Mouse (Mus musculus) right cerebral cortex, adult 18-20 months (tissue): ENCODE measurements around the gene Atrnl1.
"Not testable (repeated sequence)": the region's sequence is repeated elsewhere in the genome, so short reads cannot be mapped to it uniquely, and the experiment has no call there.

Source experiments
- DNase-seq: peaks from one replicate; pipeline ENCODE4 v3.0.0; 2022; ENCODE audit warnings: mixed read lengths

Gene Atrnl1

DNA sequence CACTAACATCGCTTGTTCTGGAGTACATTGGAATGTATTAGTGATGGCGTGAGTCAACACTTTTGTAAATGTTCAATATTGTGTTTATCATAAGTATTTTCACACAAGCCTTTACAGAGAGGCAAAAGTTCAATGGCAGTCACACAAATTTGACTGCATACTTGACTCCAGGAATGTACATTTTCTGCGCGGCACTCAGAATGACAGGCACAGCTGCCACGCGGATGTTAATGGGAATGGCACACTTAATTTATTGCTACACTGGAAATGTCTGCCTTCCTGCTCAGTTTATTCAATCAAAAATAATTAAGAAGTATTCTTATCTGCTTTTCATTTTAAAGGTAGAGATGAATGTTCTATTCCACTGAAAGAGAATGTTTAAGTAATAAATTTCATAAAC, 227.0 kb downstream of the Atrnl1 start:
- DNase-seq = no peak

DNA sequence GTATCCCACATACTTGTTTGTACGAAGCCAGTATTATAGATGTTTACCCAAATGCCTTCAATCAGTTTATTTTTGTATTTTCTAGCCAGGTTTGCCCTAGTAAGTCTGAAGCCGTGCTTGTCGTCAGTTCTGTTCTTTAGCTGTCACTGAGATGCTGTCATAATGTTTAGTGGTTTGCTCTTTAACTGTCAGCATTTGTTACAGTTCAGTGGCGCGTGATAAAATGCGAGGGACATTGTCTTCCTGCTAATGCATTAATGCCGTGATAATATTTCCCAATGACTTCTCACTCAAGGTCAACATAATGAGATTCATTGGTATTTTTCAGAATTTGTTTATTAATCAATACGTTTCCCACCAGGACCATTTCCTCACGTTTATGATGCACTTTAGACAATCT, 227.7 kb downstream of the Atrnl1 start:
- no peak for DNase-seq

DNA sequence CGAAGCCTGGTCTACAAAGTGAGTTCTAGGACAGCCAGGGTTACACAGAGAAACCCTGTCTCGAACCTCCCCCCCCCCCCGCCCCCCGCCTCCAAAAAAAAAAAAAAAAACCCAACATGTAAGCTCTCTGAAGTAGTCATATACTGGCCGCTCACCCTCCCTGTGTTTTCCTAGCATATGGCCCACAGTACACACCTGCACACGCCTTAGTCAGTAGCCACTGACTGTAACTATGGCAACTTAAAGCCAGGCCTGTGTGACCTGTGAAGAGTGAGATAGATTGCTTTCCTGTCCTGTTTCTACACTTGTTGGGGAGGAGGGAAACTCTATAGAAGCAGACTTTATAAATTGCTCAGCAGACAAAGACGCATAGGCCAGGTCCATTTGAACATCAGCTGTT, 239.1 kb downstream of the Atrnl1 start:
- DNase-seq = no peak

DNA sequence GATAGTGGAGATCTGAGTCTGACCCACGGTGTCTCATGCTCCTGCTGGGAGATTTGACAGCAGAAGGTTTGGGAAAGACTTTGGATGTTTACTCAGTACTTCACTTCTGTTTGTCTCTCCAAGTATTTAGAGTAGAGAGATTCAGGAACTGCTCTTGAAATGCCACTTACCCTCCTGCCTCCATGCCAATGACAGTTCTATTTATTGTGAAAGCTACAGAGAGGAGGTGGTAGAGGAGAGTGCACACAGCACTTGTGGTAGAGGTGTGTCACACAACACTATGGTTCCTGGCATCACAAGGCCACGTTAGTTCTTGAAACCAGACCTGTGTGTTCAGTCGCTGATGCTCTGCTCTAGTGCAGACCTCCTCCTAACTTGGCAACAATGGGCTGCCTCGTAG, 257.5 kb downstream of the Atrnl1 start:
- DNase-seq = no peak

DNA sequence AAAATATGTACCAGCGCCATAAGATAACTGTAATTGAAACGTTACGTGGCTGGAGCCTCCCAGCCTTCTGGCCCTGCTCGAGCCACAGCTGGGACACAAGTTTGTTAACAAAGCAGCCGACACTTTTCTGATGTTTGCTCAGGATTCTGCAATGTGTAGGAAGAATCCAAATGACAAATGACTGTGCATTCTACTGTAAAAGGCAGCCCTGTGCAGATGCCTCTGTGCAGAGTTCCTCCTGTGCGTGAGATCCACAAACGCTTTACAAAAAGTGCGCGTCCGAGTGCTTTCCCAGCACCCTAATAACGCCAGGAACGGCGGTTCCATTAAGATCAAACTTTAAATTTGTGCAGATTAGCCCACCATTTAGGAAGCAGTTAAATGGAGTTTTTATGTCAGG, 260.0 kb downstream of the Atrnl1 start:
- DNase-seq = no peak

DNA sequence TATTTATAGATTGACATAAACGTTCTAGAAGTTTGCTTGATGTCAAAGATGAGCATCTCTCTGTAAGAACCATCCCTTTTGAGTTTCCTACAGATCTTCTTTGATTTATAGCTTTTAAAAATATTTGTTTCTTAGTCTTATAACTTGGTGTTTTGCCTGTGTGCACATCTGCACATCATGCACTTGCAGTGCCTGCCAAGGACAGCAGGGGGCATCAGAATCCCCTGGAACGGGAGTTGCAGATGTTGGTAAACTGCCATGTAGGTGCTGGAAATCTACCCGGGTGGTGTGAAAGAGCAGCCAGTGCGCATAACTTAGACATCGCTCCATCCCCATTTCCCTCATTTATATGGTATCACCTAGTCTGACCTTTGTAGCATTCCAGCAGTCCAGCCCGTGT, 265.2 kb downstream of the Atrnl1 start:
- no peak for DNase-seq

DNA sequence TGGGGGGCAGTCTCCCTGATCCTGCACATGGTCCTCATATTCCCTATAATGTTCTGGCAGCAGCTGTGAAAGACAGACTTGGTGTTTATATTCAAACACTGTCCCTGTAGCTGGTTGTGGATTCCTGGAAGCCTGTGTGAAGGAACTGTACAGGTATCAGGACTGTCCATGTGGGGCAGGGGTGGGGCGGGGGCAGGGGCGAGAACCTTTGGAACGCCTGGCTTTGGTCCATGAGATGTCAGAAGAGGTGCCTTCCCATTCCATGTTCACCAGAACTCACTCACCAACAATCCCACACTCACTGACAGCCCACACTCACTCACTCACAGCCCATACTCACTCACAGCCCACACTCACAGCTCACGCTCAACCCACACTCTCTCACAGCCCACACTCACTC, 266.5 kb downstream of the Atrnl1 start:
- no peak for DNase-seq

- DNase-seq = no peak
These were observed 267.7 kb downstream of the Atrnl1 start for GRCm38 (mm10) chr19:57878583-57878982.

GRCm38 (mm10) chr19:57879841-57880240, 269.0 kb downstream of the Atrnl1 start:
- not testable (repeated sequence) for DNase-seq

DNA sequence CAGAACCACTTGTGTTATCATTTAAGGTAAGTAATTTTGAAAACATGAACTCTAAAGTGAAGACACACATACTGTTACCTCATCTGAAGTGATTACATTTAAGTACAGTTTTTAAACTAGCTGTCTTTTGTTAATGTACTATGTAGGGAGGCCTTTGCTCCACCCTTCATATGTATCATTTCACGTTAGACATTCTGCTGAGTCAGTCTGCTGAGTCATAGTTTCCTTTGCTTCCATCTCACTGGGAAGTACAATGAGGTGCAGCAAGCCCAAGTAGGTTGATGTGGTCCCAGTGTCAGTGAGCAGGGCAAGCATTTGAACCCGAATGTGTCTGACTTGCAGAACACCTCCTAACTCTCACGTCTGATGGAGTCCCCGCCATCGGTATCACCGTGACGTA, 271.1 kb downstream of the Atrnl1 start:
- DNase-seq = no peak

DNA sequence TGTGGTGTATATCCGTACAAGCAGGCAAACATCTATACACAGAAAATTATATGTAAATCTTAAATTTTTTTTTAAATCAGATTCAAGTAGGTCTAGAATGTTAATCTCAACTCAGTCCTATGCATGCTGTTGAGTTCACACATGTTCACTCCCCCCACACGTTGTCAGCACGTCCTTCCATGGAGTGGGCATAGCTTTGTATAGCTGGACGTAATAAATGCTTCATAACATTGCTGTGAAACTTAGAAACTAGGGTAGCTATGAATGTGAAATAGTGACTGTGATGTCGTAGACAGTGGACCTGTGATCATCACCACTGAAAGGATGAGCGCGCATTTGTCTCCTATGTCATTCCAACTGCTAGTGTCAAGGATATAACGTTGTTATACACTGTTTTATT, 278.0 kb downstream of the Atrnl1 start:
- DNase-seq = no peak

DNA sequence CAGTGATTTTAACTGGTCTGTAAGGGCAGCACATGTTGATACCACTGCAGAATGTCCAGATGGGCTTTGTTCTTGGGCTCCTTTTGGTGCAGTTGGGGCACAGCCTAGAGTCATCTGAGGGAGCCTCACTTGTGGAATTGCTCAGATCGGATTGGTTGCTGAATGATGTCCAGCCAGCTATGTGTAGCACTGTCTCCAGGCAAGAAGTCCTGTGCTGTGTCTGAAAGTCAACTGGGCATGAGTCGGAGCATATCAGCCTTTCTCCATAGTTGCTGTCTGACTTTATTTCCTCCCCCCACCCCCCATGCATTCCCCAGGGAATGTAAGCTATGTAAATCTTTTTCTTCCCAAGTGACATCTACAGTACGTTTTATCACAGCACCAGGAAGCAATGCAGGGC, 278.9 kb downstream of the Atrnl1 start:
- DNase-seq = no peak

DNA sequence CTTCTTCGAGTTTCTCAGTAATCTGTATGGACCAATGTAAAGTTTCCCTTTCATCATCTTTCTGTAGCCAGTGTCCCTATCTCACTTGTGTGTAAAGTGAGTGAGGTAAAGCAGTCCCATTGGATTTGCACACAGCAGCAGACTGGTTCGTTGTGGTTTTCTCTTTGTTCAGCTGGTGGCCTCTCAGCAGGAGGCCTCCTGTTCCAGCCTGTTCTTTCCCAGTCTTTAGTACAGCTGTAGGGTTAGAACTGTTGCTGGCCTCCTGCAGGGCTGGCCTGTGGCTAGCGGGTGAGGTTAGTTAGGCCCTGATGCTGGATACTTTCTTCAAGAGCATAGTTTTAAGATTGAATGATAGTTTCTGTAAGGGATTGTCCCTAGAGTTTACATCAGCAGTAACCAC, 280.1 kb downstream of the Atrnl1 start:
- no peak for DNase-seq

DNA sequence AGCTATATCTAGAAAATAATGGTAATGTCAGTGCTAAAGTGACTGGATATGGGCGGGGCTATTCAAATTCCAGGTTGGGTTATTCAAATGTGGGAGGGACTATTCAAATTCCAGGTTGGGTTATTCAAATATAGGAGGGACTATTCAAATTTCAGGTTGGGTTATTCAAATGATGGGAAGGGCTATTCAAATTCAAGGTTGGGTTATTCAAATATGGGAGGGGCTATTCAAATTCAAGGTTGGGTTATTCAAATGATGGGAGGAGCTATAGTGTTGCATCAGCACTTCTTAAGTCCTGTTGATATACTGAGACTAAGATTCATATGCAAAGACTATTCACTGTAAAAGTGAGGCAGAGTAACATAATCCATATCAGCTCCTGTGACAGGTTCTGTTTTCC, 283.4 kb downstream of the Atrnl1 start:
- DNase-seq = no peak

DNA sequence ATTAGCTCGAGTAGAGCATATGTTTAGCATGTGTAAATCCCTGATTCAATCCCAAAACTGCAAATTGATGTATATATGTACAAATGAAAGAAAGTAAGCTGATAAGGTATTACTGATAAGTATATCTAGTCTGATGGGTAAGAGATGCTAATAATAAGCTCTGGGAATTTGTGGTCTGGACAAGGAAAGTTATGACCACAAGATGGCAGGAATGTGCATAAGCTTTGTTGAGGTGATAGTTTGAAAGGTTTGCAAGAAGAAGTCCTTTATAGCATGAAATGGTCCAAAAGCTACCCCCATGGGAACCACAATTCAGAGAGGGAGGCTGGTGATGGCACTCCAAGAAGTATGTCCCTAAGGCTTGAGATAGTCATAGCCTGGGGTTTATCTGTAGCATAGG, 289.2 kb downstream of the Atrnl1 start:
- DNase-seq = no peak

DNA sequence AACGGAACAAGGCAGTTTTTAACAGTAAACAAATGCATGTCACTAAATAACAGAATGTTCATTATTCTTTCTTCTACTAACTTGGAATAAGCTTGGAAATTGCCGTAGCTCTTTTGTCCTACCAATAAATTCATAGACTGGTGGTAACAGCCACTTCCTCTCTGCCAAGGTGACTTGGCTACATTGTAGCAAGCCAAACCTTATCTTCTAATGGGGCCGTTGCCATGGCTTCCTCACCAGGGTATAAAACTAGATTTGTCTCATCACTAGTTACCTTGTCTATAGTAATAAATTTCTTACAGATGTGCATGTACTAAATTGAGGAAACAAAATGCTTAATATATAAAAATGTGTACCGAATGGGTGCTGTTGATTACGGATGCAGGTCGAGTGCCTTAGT, 298.6 kb downstream of the Atrnl1 start:
- no peak for DNase-seq

DNA sequence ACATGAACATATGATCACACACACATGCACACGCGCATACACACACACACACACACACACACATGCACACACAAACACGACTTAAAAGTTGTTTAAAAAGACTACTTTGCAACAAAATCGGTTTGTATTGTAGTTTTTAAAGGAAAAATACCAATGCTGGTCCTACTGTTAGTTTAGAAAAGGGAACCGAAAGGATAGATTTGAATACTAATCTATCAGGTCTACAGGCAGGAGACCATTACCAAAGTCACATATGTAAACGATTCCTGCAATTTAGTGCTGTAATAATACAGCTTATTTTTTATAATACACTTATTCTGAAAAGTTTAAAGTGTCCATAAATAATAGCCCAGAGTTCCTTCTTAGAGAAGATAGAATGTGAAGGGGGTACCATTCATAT, 299.8 kb downstream of the Atrnl1 start:
- DNase-seq = no peak

- DNase-seq = no peak
These were observed 305.5 kb downstream of the Atrnl1 start for GRCm38 (mm10) chr19:57916325-57916724.

GRCm38 (mm10) chr19:57922991-57923390, 312.2 kb downstream of the Atrnl1 start:
- DNase-seq = no peak

DNA sequence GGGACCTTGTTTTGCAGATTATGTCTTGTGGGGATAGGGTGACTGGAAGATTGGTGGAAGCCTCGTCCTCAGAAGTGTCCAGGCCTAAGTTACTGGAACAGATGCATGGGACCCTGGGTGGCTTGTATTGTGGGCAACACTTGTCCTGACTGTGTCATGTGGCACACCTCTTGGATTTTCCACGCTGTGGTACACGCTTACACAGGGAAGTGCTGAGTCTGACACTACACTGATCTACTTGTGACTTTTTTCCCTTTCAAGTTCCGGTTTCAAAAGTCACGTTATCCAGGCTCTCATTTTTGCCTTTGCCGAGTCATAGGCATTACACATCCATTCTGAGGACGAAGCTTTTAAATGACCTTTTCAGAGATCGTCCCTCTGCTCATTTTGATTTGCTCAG, 314.0 kb downstream of the Atrnl1 start:
- DNase-seq = no peak

- no peak for DNase-seq
These were observed 314.8 kb downstream of the Atrnl1 start for GRCm38 (mm10) chr19:57925681-57926080.

- DNase-seq = no peak
These were observed 315.5 kb downstream of the Atrnl1 start for GRCm38 (mm10) chr19:57926164-57926860.

GRCm38 (mm10) chr19:57926941-57927471, 316.2 kb downstream of the Atrnl1 start:
- DNase-seq = no peak

- DNase-seq = no peak
These were observed 317.0 kb downstream of the Atrnl1 start for GRCm38 (mm10) chr19:57927566-57928523.
